Mouse (Mus musculus) adrenal gland, postnatal 36 days (tissue): ENCODE data around the gene Dlgap1. TPM values are rescaled to one million over a fixed set of nuclear protein-coding genes. Genes with fewer than 3 reads are reported as not detected.

Experiments
- DNase-seq, 2 experiments: peaks; one replicate each; pipeline ENCODE4 v3.0.0; 2021; ENCODE audit warnings: mixed read lengths in 1 of 2
- total RNA-seq, 2 experiments: library from RNA; stranded (reverse); gene quantifications; 2 replicates each; pipeline ENCODE4 v1.2.3; 2021

Gene Dlgap1
- total RNA-seq, 2 experiments from 2014 or later, result 37.2 to 54.1 TPM

- no peak for DNase-seq
These were observed 203.7 kb downstream of the Dlgap1 start for GRCm38 (mm10) chr17:70172500-70173036.

- peak in 1 of 2 experiments; percentile 3 for DNase-seq
These were observed 205.0 kb downstream of the Dlgap1 start for GRCm38 (mm10) chr17:70173916-70174315.

- no peak for DNase-seq
These were observed 222.4 kb downstream of the Dlgap1 start for GRCm38 (mm10) chr17:70191228-70191627.

GRCm38 (mm10) chr17:70222891-70223290 is 254.0 kb downstream of the Dlgap1 start:
- DNase-seq, result peak in 1 of 2 experiments; percentile 7

- DNase-seq, result no peak
These were observed 278.5 kb downstream of the Dlgap1 start for GRCm38 (mm10) chr17:70247342-70247741.

GRCm38 (mm10) chr17:70248250-70248649 is 279.4 kb downstream of the Dlgap1 start:
- DNase-seq, result no peak

GRCm38 (mm10) chr17:70252476-70252875 is 283.6 kb downstream of the Dlgap1 start:
- DNase-seq, result peak; percentile 32 to 43

GRCm38 (mm10) chr17:70256371-70256770 is 287.5 kb downstream of the Dlgap1 start:
- DNase-seq, result no peak

- no peak for DNase-seq
These were observed 294.3 kb downstream of the Dlgap1 start for GRCm38 (mm10) chr17:70263156-70263555.

- DNase-seq, result no peak
These were observed 303.3 kb downstream of the Dlgap1 start for GRCm38 (mm10) chr17:70272125-70272524.

- DNase-seq, result no peak
These were observed 318.8 kb downstream of the Dlgap1 start for GRCm38 (mm10) chr17:70287708-70288107.

- no peak for DNase-seq
These were observed 325.2 kb downstream of the Dlgap1 start for GRCm38 (mm10) chr17:70294106-70294505.

- DNase-seq, result no peak
These were observed 333.1 kb downstream of the Dlgap1 start for GRCm38 (mm10) chr17:70301941-70302478.

- no peak for DNase-seq
These were observed 333.8 kb downstream of the Dlgap1 start for GRCm38 (mm10) chr17:70302656-70303055.

- no peak for DNase-seq
These were observed 336.1 kb downstream of the Dlgap1 start for GRCm38 (mm10) chr17:70305021-70305420.

GRCm38 (mm10) chr17:70307418-70308176 is 338.7 kb downstream of the Dlgap1 start:
- DNase-seq, result no peak

GRCm38 (mm10) chr17:70308364-70309231 is 339.7 kb downstream of the Dlgap1 start:
- DNase-seq, result peak in 1 of 2 experiments; percentile 6

- DNase-seq, result no peak
These were observed 347.5 kb downstream of the Dlgap1 start for GRCm38 (mm10) chr17:70316327-70316726.

GRCm38 (mm10) chr17:70317779-70318178 is 348.9 kb downstream of the Dlgap1 start:
- DNase-seq, result no peak

GRCm38 (mm10) chr17:70321976-70322375 is 353.1 kb downstream of the Dlgap1 start:
- no peak for DNase-seq

GRCm38 (mm10) chr17:70333440-70333839 is 364.6 kb downstream of the Dlgap1 start:
- no peak for DNase-seq

- no peak for DNase-seq
These were observed 365.3 kb downstream of the Dlgap1 start for GRCm38 (mm10) chr17:70334171-70334570.
